Mouse (Mus musculus) brain, adult 2 months (tissue): ENCODE measurements around the gene 4930415O20Rik.

Experiments
- DNase-seq: peaks from one replicate; pipeline ENCODE4 v3.0.0; 2011; ENCODE audit warnings: low read depth, low spot score

Gene 4930415O20Rik

DNA sequence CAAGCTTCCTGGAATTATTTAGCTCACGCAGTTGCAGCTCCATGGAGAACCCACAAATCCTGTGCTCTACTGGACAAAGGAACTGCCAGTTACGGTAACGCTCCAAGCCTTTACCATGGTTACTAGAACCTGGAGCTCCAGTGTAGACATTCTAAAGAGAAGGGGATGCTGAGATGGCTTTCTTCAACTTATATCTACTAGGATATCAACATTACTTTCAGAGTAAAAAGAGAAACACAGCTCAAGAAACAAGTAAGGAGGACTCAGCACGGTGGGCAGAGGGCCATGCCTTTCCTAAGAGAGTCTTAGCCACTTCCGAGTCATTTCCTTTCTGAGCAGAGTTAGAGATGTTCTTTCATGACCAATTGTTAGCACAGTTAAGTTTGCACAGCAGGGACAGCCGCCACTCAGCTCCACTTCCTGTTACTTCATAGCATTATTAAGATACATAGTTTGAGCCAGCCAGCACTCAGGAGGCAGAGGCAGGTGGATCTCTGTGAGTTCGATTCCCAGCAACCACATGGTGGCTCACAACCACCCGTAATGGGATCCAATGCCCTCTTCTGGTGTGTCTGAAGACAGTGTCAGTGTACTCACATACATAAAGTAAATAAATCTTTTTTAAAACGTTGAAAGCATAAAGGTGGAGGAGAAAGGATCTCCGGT lies at the start of gene 4930415O20Rik, which contains the start of gene Ccnt1:
Gene 4930415O20Rik (plus strand): TSS at position 132 of the 666 bp plus-strand sequence.
Gene Ccnt1 (minus strand): TSS at position 51 of the 666 bp plus-strand sequence.
- DNase-seq, result no peak

DNA sequence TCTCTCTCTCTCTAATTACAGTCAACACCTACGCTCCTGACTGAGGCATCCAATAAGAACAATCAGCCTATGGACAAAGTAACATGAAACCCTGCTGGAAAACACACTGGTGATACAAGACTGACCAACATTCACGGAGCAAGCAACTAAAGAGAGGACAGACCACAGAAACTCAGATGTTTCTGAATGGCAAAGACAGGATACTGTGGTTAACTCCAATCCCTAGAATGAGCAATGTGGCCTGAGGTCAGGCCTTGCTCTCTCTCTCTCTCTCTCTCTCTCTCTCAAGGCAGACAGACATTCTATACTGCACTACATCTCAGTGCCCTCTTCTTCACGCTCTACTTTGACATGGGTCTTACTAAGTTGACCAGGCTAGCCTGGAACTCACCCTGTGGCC lies 49.6 kb upstream of the 4930415O20Rik start:
- DNase-seq, result no peak

DNA sequence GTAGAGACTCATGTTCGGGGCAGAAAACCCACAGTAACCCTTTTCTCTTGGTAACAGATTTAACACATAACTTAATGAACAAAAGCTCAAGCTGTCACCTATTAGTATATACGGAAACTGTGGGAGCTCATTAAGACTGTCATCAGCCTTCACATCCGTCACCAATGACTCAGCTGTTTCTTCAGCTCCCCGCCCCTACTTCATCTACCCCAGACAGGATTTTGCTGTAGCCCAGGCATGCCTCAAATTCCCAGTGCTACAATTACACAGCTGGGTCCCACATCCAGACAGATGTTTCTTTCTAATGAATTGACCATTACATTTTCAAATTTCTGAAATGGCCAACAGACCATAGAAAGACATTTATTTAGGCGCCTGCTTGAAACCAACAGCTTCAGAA lies 44.7 kb upstream of the 4930415O20Rik start:
- DNase-seq, result peak; percentile 61

DNA sequence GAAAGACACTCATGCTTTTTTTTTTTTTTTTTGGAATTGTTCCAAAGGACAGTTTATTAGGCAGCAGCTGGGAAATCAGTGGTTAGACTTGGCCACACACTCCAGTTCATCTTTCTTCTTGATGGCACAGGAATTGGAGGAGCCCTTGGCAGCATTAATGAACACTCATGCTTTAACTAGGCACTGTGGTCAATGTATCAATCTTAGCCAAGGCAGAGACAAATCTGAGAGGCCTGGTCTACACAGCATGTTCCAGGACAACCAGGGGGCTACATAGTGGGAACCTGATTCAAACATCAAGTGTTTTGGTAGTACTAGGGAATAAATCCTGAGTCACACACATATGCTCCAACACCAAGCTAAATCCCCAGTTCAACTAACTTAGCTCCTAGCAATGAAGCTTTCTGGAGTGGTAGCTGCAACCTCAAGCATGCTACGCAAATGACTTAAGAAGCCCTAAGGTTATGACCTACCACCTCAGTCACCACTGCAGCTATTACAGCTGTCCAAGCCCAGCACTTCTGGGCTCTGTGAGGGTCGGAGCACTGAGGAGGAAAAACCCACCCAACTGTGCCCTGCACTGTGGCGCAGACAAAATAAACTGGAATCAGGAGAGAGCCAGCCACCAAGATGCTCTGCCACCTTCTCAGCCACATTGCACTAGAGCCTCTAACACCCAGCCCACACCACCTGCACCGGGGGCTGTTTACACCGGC lies 43.6 kb upstream of the 4930415O20Rik start:
- DNase-seq, result no peak

DNA sequence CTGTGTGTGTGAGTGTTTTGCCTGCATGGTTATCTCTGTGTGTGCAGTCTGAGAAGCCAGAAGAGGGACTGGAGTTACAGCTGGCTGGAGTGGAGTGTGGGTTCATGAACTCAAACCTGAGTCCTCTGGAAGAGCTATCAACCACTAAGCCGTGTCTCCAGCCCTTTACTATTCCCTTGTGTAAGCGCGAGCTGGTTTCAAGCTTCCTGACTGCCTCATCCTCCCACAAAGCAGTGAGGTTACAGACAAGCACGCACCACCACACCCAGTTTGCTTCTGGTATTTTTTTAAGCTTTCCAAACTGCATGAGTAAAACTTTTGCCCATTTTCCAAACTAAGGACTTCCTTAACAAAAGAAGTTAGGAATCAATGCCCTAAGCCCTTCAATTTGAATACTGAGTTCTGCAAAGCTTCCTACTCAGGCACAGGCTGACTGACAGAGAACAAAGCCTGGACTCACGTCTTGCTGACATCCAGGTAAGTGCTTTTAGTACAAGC lies 42.7 kb upstream of the 4930415O20Rik start:
- DNase-seq, result no peak

DNA sequence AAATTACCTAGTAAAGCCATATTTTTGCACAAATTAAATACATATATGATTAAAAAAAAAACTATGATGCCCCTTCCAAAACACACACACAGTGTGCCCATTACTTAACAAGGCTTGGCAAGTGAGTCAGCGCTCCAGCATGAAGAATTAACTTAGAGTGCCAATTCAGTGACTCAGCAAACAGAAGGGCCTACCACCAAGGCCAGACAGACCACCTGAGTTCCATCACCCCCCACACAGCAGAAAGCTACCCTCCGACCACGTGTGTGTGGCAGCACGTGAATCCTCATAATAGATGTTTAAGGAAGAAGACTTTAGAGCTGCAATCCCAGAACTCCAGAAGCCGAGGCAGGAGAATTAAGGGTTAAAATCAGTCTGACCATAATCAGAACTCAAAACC lies 38.5 kb upstream of the 4930415O20Rik start:
- peak; percentile 73 for DNase-seq

DNA sequence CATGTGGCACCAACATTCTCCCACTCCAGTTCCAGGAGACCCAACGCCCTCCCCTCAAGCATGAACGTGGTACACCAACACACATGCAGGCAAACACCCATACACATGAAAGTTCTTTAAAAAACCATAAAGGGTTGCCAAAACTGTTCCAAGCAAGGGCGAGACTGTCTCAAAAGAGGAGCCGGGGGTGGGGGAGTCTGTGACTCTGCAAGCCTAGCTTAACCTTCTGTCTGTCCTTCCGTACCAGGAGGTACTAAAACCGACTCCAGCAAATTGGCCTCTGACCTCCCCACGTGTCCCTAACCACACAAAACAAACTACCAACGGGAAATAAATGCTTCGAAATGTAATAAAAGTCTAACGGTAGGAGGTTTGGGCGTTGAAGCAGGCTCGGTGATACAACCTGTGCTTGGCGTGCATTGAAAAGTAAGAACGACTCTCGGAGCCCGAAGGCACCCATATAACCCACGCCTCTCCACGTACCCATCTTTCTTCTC lies 37.7 kb upstream of the 4930415O20Rik start:
- no peak for DNase-seq

DNA sequence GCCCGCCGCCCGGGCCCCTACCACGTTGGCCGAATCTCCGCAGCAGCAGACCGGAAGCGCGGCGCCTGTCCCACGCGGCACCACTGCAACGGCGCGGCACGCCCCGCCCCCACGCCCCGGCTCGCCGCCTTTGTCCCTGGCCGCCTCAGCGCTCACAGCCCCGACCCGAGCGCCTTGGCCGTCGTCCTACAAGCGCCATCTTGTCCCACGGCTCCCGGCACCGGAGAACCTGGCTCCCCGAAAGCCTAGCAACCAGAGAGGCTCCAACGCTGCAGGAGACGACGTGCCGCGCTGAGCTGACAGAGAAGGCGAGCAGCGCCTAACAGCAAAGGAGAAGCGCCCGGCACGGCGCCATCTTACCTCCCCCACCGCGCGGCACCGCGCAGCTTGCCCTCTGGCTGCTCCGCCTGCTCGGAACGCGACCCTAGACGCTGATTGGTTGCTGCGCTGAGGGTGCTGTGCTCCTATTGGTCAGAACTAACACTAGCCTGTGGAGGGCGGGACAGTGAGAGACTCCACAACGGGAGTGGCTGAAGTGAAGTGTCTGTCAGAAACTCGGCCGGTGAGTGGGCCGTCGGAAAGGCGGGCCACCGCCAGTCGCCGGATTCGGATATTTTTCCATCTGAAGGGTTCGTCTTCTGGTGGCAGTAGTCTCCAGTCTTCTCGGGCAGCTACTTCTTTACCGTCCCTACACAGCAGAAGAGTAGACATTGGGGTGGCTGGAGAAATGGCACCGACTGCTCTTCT lies 36.8 kb upstream of the 4930415O20Rik start, which contains the start of gene Kansl2:
Gene Kansl2 (minus strand): TSS at position 384 of the 747 bp plus-strand sequence.
- peak; percentile 100 for DNase-seq

DNA sequence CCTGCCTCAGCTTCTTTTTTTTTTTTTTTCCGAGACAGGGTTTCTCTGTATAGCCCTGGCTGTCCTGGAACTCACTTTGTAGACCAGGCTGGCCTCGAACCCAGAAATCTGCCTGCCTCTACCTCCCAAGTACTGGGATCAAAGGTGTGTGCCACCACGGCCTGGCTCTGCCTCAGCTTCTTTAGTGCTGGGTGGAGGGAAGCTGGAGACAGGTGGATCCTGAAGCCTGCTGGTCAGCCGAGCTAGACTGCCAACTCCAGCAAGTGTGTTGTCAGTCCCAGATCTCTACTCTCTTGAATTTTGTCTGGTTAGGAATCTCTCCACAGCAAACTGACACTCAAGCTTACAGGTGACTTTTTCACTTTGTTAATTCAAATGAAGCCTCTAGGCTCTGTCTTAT lies 34.9 kb upstream of the 4930415O20Rik start:
- no peak for DNase-seq

DNA sequence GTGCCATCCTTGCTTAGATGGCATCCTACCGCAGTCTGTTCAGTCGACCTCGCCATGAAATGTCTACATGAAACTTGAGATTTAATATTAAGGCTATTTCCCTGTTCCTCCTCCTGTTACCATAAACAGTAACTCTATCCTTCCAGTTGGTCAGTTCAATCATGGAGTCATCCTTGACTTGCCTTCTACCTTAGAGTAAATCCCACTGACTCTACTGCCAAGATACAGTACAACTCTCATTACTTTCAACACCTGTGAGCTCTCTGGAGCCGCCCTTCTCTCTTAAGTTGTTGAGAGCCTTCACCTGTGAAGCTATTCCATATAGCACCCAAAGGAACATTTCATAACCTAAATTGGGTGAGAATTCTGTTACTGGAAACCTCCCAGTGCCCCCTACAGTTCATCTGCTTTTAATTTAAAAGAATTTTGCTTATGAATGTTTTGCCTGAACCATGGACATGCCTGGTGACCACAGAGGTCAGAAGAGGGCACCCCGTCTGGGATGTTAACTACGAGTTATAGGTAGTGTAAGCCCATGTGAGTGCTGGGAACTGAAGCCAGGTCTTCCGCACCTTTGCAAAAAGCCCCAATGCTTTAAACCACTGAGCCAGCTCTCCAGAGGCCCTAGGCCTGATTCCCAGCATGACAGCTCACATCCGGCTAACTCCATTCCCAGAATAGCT lies 33.8 kb upstream of the 4930415O20Rik start:
- no peak for DNase-seq

DNA sequence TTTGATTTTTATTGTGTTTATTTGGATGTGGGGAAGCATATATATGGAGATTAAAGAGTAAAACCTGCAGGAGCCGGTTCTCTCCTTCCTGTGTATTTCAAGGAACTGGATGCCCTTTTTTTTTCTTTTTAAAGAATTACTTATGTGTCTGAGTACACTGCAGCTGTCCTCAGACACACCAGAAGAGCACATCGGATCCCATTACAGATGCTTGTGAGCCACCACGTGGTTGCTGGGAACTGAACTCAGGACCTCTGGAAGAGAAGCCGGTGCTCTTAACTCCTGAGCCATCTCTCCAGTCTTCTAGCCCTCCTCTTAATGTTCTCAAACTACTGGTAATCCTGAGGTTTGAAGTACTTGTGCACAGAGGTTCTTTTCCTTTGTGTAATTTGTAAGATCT lies 32.9 kb upstream of the 4930415O20Rik start:
- DNase-seq, result no peak

DNA sequence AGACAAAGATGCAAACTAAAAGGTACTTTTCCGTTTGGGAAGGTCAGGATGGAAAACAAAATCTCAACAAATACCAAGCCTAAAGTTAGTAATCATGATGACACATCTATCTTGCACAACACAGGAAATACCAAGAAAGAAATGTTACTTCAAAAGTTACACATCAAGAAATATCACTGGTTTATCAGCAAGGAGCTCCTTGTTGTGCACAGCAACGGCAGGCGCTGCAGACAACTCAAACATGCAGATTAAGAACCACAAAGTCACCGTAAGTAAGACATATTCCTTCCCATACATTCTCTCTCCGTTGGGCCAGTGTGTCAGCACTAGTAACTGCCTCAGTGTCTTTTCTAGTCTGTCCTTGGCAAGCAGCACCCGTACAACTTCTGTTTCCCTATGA lies 29.7 kb upstream of the 4930415O20Rik start:
- DNase-seq, result no peak

DNA sequence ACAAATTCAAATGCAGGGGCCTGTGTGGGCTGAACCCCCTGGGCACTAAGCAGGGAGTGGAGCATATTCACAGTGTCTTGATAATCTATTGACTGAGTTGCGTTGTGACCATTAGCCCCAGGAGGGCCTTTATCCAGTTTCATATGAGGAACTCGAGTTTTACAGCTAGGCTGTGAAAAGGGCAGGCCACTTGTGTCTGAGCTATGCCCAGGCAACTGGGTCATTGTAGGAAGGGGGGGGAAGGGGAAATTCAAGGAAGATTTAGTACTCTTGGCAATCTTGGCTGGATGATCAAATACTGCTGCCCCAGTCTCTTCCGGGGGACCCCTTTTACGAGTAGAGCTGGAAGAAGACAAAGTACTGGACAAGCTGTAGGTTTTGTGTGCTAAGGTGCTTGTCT lies 27.5 kb upstream of the 4930415O20Rik start:
- DNase-seq, result no peak

DNA sequence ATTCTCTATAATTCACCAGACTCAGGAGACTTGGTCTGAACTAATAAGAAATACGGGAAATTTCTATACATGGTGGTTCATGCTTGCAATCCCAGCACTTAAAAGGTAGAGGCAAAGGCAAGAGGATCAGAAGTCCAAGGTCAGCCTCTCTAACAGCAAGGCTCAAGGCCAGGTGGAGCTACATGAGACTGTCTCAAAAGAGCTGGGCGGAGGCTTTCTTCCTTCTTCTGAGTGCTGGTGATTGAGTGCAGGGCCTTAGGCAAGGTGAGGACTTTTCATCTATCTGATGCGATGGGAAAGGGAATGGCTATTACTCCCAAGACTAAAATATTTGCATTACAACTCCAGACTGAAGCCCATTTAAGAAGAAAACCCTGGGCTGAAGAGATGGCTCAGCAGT lies 25.7 kb upstream of the 4930415O20Rik start:
- DNase-seq, result no peak

DNA sequence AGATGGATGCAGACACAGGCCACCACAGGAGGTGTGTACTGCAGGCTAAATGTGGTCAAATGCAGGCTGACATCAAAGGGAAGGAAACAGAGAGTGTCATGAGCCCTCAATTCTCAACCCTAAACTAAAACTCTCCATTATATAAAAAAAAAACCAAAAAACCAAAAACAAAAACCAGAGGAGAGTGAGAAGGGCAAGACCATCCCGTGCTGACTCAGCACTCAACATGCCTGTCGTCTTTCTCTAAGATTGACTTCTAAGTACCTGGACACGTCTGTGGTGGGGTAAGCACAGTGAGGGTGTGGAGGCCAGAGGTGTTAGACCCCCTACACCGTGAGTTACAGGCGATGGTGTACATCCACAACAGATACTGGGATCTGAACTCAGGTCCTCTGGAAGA lies 24.0 kb upstream of the 4930415O20Rik start:
- DNase-seq, result no peak

DNA sequence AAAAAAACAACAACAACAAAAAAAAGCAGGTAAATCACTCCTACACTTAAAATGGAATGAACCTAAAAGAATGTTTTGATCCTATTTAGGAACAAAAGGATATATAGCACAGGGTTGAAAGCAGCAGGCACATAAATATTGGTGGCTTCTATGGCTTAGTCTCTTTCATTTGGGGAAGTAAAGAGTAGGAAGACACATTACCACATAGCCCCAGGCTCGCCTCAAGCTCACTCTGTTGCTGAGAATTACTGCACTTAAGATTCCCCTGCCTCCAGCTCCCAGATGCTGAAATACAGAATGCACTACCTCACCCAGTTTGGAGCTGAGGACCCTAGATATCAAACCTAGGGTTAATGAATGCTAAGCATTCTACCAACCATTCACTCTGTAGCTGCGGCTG lies 18.0 kb upstream of the 4930415O20Rik start:
- no peak for DNase-seq

DNA sequence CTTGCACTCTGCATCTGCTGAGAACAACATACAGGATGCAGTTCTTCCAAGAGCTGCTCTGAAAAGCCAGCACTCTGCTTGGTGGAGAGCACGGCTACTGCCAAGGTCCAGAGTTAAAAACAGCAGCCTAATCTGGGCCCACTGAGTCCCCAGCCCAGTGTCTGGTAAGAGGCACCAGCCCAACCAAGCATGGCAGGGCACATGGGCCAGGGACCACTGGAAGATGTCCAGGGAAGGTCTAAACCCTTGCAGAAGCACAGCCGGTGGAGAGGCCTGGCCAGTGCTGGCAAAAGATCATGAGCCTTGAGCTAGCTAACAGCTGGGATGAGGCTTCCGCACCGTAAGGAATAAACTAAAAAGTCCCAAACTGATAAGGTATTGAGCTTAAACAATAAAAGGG lies 14.9 kb upstream of the 4930415O20Rik start:
- DNase-seq, result no peak

DNA sequence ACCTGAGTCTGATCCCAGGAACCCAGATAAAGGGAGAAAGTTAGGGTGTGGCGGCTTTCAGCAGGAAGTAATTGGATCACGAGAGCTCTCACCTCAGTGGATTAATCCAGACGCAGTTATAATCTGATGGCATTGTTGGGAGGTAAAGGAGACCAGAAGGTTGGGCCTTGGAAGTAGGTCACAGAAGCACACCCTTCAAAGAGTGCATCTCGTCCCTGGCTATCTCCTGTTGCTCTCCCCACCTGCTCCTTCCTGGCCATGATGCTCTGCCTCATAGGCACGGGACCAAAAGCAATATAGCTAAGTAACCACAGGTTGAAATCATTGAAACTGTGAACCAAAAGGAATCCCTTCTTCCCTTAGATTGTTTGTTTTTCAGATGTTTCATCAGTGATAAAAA lies 13.6 kb upstream of the 4930415O20Rik start:
- peak; percentile 51 for DNase-seq

DNA sequence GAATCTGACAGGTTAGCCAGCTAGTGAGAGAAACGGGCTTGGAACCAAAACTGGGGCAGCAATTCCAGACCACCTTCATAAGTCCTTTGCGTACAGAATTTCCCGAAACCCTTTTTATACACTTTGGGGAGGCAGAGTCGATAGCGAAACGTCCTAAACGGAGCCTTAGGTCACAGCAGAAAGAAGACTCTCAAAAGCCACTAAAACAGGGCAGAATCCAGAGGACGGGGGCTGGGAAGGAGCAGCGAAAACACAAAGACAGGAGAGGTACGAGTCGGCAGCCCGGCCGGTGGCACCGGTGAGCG lies 3.9 kb upstream of the 4930415O20Rik start:
- DNase-seq, result no peak

DNA sequence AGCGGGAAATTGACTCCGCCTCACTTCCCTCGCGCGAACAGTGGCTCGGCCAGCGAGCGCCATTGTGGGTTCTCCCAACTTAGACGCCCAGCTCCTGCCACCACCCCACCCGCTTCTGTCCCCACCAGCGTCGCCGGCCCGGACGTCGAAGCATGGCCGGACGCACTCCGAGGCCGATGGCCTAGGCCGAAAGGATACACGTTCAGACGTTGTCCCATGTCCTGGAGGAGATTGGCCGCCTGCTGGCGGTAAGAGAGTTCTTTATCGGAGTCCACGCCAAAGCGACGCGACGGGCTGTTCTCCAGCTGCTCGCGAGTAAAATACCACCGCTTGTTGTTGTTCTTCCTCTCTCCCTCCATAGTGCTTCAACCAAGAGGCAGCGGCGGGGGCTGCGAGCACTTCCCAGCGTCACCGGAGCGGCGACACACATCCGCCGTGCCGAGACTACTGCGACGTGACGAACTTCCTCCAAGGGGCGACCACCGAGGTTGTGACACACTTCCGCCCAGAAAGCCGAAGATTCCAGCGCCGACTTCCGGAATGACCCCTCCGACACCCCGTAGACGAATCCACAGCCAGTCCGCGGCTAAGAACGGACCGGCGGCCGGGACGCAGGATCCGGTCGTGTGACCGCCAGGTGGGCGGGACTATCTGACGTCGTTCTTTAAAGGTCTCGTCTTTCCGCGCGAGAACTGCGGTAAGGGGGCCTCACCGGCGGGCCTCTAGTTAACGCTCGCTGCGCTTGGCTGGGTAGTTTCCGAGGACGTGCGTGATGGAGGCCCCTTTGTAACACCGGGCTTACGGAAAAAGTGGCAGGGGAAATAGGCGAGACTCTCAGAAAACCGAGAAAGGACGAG lies 3.3 kb upstream of the 4930415O20Rik start:
- peak; percentile 100 for DNase-seq
